Mouse (Mus musculus) lung, embryonic 16.5 days (tissue): ENCODE data around the gene Dmd. TPM values are rescaled to one million over a fixed set of nuclear protein-coding genes. Genes with fewer than 3 reads are reported as not detected.
A peak's percentile ranks its signal among the peaks of the same experiment; 100 is the strongest.
"Not testable (repeated sequence)": the region's sequence is repeated elsewhere in the genome, so short reads cannot be mapped to it uniquely, and the experiment has no call there.

Source experiments
- ATAC-seq: fragments of 200-750 bp; cut with Nextera tagmentation; 2 replicates; pipeline ENCODE4 v1.8.0; 2017; ENCODE audit warnings: low read depth, mild to moderate bottlenecking, moderate library complexity
- H3K27ac ChIP-seq: fragments of 300-500 bp; sonication (generic); 2 replicates; pipeline ENCODE4 v1.5.1; 2014; ENCODE audit warnings: mild to moderate bottlenecking, control low read depth, low read length
- H3K27me3 ChIP-seq: fragments of 300-500 bp; sonication (generic); 2 replicates; pipeline ENCODE4 v1.6.1; 2014; ENCODE audit warnings: low read depth, low read length, mixed read lengths; ENCODE audit not compliant: control insufficient read depth, insufficient read depth
- H3K36me3 ChIP-seq: fragments of 300-500 bp; sonication (generic); 2 replicates; pipeline ENCODE4 v1.6.1; 2014; ENCODE audit warnings: low read length; ENCODE audit not compliant: control insufficient read depth, insufficient read depth
- H3K4me1 ChIP-seq: fragments of 300-500 bp; sonication (generic); replicated peaks from 2 replicates; pipeline ENCODE4 v1.6.1; 2014; ENCODE audit warnings: low read length, mixed read lengths; ENCODE audit not compliant: control insufficient read depth, insufficient read depth
- H3K4me2 ChIP-seq: fragments of 300-500 bp; sonication (generic); 2 replicates; pipeline ENCODE4 v1.6.1; 2014; ENCODE audit warnings: low read depth, low read length, control low read depth
- H3K4me3 ChIP-seq: fragments of 300-500 bp; sonication (generic); 2 replicates; pipeline ENCODE4 v1.5.1; 2014; ENCODE audit warnings: mild to moderate bottlenecking, low read length, control low read depth
- H3K9ac ChIP-seq: fragments of 300-500 bp; sonication (generic); 2 replicates; pipeline ENCODE4 v1.6.1; 2014; ENCODE audit warnings: low read length, control low read depth
- H3K9me3 ChIP-seq: fragments of 300-500 bp; sonication (generic); 2 replicates; pipeline ENCODE4 v1.6.1; 2016; ENCODE audit warnings: low read length; ENCODE audit not compliant: control insufficient read depth
- WGBS: fragments of 180-500 bp; shearing (Covaris S2); extraction: QIAGEN DNeasy Blood & Tissue Kit; methylation state at CpG from one replicate; pipeline ENCODE4 v1.1.7; 2014; 5-methylcytosine and 5-hydroxymethylcytosine counted together
- polyA plus RNA-seq: library from polyadenylated mRNA; unstranded; fragments of >200 nt; fragmentation: Nextera tagmentation; extraction: Ambion mirVana; gene quantifications from 2 replicates; pipeline ENCODE4 v1.2.1, GENCODE M21; 2015

Gene Dmd
- polyA plus RNA-seq, 1 experiment from 2014 or later = 29.7 TPM

GRCm38 (mm10) chrX:83674998-83675397 is 726.3 kb downstream of the Dmd start:
- peak; percentile 66; the same call in 1 of the 2 replicates for ATAC-seq
- Histone ChIP-seq H3K4me3 (no peak overlapping the region), H3K9ac (no peak overlapping the region), H3K4me1 (no peaks in the 10 kb centered on the region), H3K4me2 (no peak overlapping the region), H3K27ac (no peak overlapping the region), H3K36me3 (no peaks in the 10 kb centered on the region), H3K27me3 (no peaks in the 10 kb centered on the region), H3K9me3 (no peaks in the 10 kb centered on the region)
- 33% methylated on average over 1 of the region's 1 CpGs for WGBS

- Histone ChIP-seq H3K4me2 (no peak overlapping the region), H3K4me1 (no peaks in the 10 kb centered on the region), H3K36me3 (no peaks in the 10 kb centered on the region), H3K9ac (no peak overlapping the region), H3K9me3 (no peaks in the 10 kb centered on the region), H3K4me3 (no peak overlapping the region), H3K27ac (no peak overlapping the region), H3K27me3 (no peaks in the 10 kb centered on the region)
- ATAC-seq = no peak
Measured at GRCm38 (mm10) chrX:83686547-83686946, 737.9 kb downstream of the Dmd start.

GRCm38 (mm10) chrX:83740533-83740932 is 791.9 kb downstream of the Dmd start:
- no peaks in the 10 kb centered on the region for H3K36me3 ChIP-seq
- H3K9me3 ChIP-seq = no peaks in the 10 kb centered on the region
- no peak overlapping the region for H3K9ac ChIP-seq
- H3K4me3 ChIP-seq = no peak overlapping the region
- H3K27me3 ChIP-seq = no peaks in the 10 kb centered on the region
- H3K4me2 ChIP-seq = no peak overlapping the region
- 7% methylated on average over 1 of the region's 1 CpGs for WGBS
- H3K27ac ChIP-seq = no peak overlapping the region
- no peaks in the 10 kb centered on the region for H3K4me1 ChIP-seq
- ATAC-seq = no peak

GRCm38 (mm10) chrX:83746301-83747008 is 797.8 kb downstream of the Dmd start:
- Histone ChIP-seq H3K9me3 (no peaks in the 10 kb centered on the region), H3K27me3 (no peaks in the 10 kb centered on the region), H3K27ac (no peak overlapping the region), H3K4me1 (no peaks in the 10 kb centered on the region), H3K36me3 (no peaks in the 10 kb centered on the region), H3K9ac (no peak overlapping the region), H3K4me3 (no peak overlapping the region), H3K4me2 (no peak overlapping the region)
- ATAC-seq = no peak
- 53% methylated on average over 4 of the region's 4 CpGs for WGBS

- Histone ChIP-seq H3K27me3 (no peaks in the 10 kb centered on the region), H3K27ac (no peak overlapping the region), H3K4me2 (no peak overlapping the region), H3K4me1 (no peaks in the 10 kb centered on the region), H3K9me3 (no peaks in the 10 kb centered on the region), H3K9ac (no peak overlapping the region), H3K4me3 (no peak overlapping the region), H3K36me3 (no peaks in the 10 kb centered on the region)
- no peak for ATAC-seq
Measured at GRCm38 (mm10) chrX:83787406-83787805, 838.7 kb downstream of the Dmd start.

- H3K4me1 ChIP-seq, H3K4me3 ChIP-seq, H3K9me3 ChIP-seq, ATAC-seq, H3K27ac ChIP-seq, H3K36me3 ChIP-seq, H3K4me2 ChIP-seq, H3K27me3 ChIP-seq, H3K9ac ChIP-seq: not testable (repeated sequence)
- 45% methylated on average over 9 of the region's 9 CpGs for WGBS
Measured at GRCm38 (mm10) chrX:83867469-83867868, 918.8 kb downstream of the Dmd start.

GRCm38 (mm10) chrX:83875389-83875788 is 926.7 kb downstream of the Dmd start:
- H3K27ac ChIP-seq, H3K4me2 ChIP-seq, H3K4me3 ChIP-seq, H3K9me3 ChIP-seq, H3K9ac ChIP-seq, H3K4me1 ChIP-seq, H3K36me3 ChIP-seq, H3K27me3 ChIP-seq, ATAC-seq: not testable (repeated sequence)
- WGBS = 81% methylated on average over 11 of the region's 11 CpGs

GRCm38 (mm10) chrX:83975895-83976294 is 1027.2 kb downstream of the Dmd start:
- H3K27me3 ChIP-seq = no peaks in the 10 kb centered on the region
- no peaks in the 10 kb centered on the region for H3K4me1 ChIP-seq
- H3K9me3 ChIP-seq = no peaks in the 10 kb centered on the region
- no peaks in the 10 kb centered on the region for H3K36me3 ChIP-seq
- 26% methylated on average over 1 of the region's 1 CpGs for WGBS
- ATAC-seq = peak; percentile 41; the same call in 1 of the 2 replicates
- H3K9ac ChIP-seq = no peak overlapping the region
- H3K4me2 ChIP-seq = no peak overlapping the region
- H3K27ac ChIP-seq = no peak overlapping the region
- no peak overlapping the region for H3K4me3 ChIP-seq

GRCm38 (mm10) chrX:84001294-84001693 is 1052.6 kb downstream of the Dmd start:
- Histone ChIP-seq H3K9me3 (no peaks in the 10 kb centered on the region), H3K4me3 (no peak overlapping the region), H3K27ac (no peak overlapping the region), H3K4me1 (no peaks in the 10 kb centered on the region), H3K36me3 (no peaks in the 10 kb centered on the region), H3K4me2 (no peak overlapping the region), H3K27me3 (no peaks in the 10 kb centered on the region), H3K9ac (no peak overlapping the region)
- WGBS = 34% methylated on average over 7 of the region's 7 CpGs
- ATAC-seq = no peak

- H3K27me3 ChIP-seq, ATAC-seq, H3K4me1 ChIP-seq, H3K9ac ChIP-seq, H3K4me2 ChIP-seq, H3K9me3 ChIP-seq, H3K36me3 ChIP-seq, H3K4me3 ChIP-seq, H3K27ac ChIP-seq: not testable (repeated sequence)
- WGBS = 88% methylated on average over 3 of the region's 3 CpGs
Measured at GRCm38 (mm10) chrX:84062431-84062830, 1113.8 kb downstream of the Dmd start.
